Mouse (Mus musculus) heart, postnatal 0 days (tissue): ENCODE measurements at regions not wholly inside any gene's neighbourhood (a gene's known extent, or its start where the extent isn't known, plus 50 kb on each side); places are given as distances from the start of the nearest gene placed in this dataset.

Source experiments
- ATAC-seq: fragments of 200-750 bp; cut with Nextera tagmentation; 2 replicates; pipeline ENCODE4 v1.8.0; 2017; ENCODE audit warnings: low read depth, moderate number of reproducible peaks, moderate library complexity; ENCODE audit not compliant: insufficient read depth
- DNase-seq: peaks from one replicate; pipeline ENCODE4 v3.0.0-alpha.2; 2016; ENCODE audit warnings: low spot score
- H3K27ac ChIP-seq: fragments of 300-500 bp; sonication (generic); 2 replicates; pipeline ENCODE4 v1.5.1; 2014; ENCODE audit warnings: low read depth, mild to moderate bottlenecking
- H3K27me3 ChIP-seq: fragments of 300-500 bp; sonication (generic); 2 replicates; pipeline ENCODE4 v1.6.1; 2014; ENCODE audit warnings: low read length, mixed read lengths; ENCODE audit not compliant: control insufficient read depth, insufficient read depth
- H3K36me3 ChIP-seq: fragments of 300-500 bp; sonication (generic); replicated peaks from 2 replicates; pipeline ENCODE4 v1.6.1; 2014; ENCODE audit warnings: low read length, mixed read lengths; ENCODE audit not compliant: control insufficient read depth, insufficient read depth
- H3K4me1 ChIP-seq: fragments of 300-500 bp; sonication (generic); 2 replicates; pipeline ENCODE4 v1.6.1; 2014; ENCODE audit warnings: antibody characterized with exemption; ENCODE audit not compliant: control insufficient read depth, insufficient read depth
- H3K4me2 ChIP-seq: fragments of 300-500 bp; sonication (generic); 2 replicates; pipeline ENCODE4 v1.6.1; 2014; ENCODE audit warnings: low read depth, mild to moderate bottlenecking, low read length, moderate library complexity
- H3K4me3 ChIP-seq: fragments of 300-500 bp; sonication (generic); 2 replicates; pipeline ENCODE4 v1.5.1; 2014; ENCODE audit warnings: low read depth, low read length
- H3K9ac ChIP-seq: fragments of 300-500 bp; sonication (generic); replicated peaks from 2 replicates; pipeline ENCODE4 v1.6.1; 2014; ENCODE audit warnings: low read depth, low read length, mixed read lengths
- H3K9me3 ChIP-seq: fragments of 300-500 bp; sonication (generic); replicated peaks from 2 replicates; pipeline ENCODE4 v1.6.1; 2016; ENCODE audit warnings: low read length; ENCODE audit not compliant: control insufficient read depth
- CTCF ChIP-seq: IDR thresholded peaks from 2 replicates; pipeline ENCODE4 v1.5.1; 2016; ENCODE audit warnings: antibody characterized with exemption, control low read depth, low read depth
- EP300 ChIP-seq: IDR thresholded peaks from 2 replicates; pipeline ENCODE4 v1.6.1; 2016; ENCODE audit warnings: antibody characterized with exemption, low read depth
- WGBS: fragments of 180-500 bp; shearing (Covaris S2); extraction: QIAGEN DNeasy Blood & Tissue Kit; methylation state at CpG from one replicate; pipeline ENCODE4 v1.1.7; 2014; 5-methylcytosine and 5-hydroxymethylcytosine counted together

- Histone ChIP-seq H3K27me3 (no peaks in the 10 kb centered on the region), H3K36me3 (no peaks in the 10 kb centered on the region), H3K4me1 (no peaks in the 10 kb centered on the region), H3K27ac (no peak overlapping the region), H3K9me3 (no peaks in the 10 kb centered on the region), H3K4me2 (no peak overlapping the region), H3K9ac (no peak overlapping the region), H3K4me3 (no peak overlapping the region)
- ATAC-seq (no peak), DNase-seq (no peak)
- WGBS = 84% methylated on average over 12 of the region's 12 CpGs
- TF ChIP-seq EP300 (no peak), CTCF (no peak)
These were observed 254.7 kb downstream of the Ndfip2 start for GRCm38 (mm10) chr14:105512914-105513677.

GRCm38 (mm10) chr14:105511826-105512225 lies 253.5 kb downstream of the Ndfip2 start:
- H3K4me2 ChIP-seq = no peak overlapping the region
- no peak overlapping the region for H3K9ac ChIP-seq
- H3K27ac ChIP-seq = no peak overlapping the region
- H3K27me3 ChIP-seq = no peaks in the 10 kb centered on the region
- ATAC-seq (no peak), DNase-seq (no peak)
- no peak overlapping the region for H3K4me3 ChIP-seq
- TF ChIP-seq EP300 (no peak), CTCF (no peak)
- no peaks in the 10 kb centered on the region for H3K36me3 ChIP-seq
- no peaks in the 10 kb centered on the region for H3K9me3 ChIP-seq
- WGBS = 75% methylated on average over 4 of the region's 4 CpGs
- H3K4me1 ChIP-seq = no peaks in the 10 kb centered on the region

- Histone ChIP-seq H3K4me3 (no peak overlapping the region), H3K36me3 (no peaks in the 10 kb centered on the region), H3K9me3 (no peaks in the 10 kb centered on the region), H3K27me3 (no peaks in the 10 kb centered on the region), H3K4me1 (no peaks in the 10 kb centered on the region), H3K27ac (no peak overlapping the region), H3K4me2 (no peak overlapping the region), H3K9ac (no peak overlapping the region)
- 74% methylated on average over 3 of the region's 3 CpGs for WGBS
- TF ChIP-seq CTCF = no peak
- ATAC-seq (no peak), DNase-seq (no peak)
These were observed 252.8 kb downstream of the Ndfip2 start for GRCm38 (mm10) chr14:105511135-105511534.

GRCm38 (mm10) chr14:105505261-105505660 lies 246.9 kb downstream of the Ndfip2 start:
- no peak for DNase-seq
- ATAC-seq = no peak
- H3K36me3 ChIP-seq = no peaks in the 10 kb centered on the region
- TF ChIP-seq CTCF (no peak), EP300 (no peak)
- no peak overlapping the region for H3K4me2 ChIP-seq
- no peak overlapping the region for H3K9ac ChIP-seq
- no peak overlapping the region for H3K4me3 ChIP-seq
- H3K9me3 ChIP-seq = no peaks in the 10 kb centered on the region
- WGBS = 81% methylated on average over 4 of the region's 4 CpGs
- H3K4me1 ChIP-seq = 0 out of 2 replicates have a peak, but pooled peaks cover 4% of the 10 kb centered on the region
- H3K27me3 ChIP-seq = no peaks in the 10 kb centered on the region
- H3K27ac ChIP-seq = no peak overlapping the region

- H3K9me3 ChIP-seq = no peaks in the 10 kb centered on the region
- no peak overlapping the region for H3K4me2 ChIP-seq
- H3K9ac ChIP-seq = no peak overlapping the region
- H3K27me3 ChIP-seq = no peaks in the 10 kb centered on the region
- no peak overlapping the region for H3K27ac ChIP-seq
- no peaks in the 10 kb centered on the region for H3K36me3 ChIP-seq
- WGBS = 75% methylated on average over 3 of the region's 3 CpGs
- H3K4me3 ChIP-seq = no peak overlapping the region
- H3K4me1 ChIP-seq = 0 out of 2 replicates have a peak, but pooled peaks cover 7% of the 10 kb centered on the region
- TF ChIP-seq EP300 = no peak
- no peak for TF ChIP-seq CTCF
- no peak for ATAC-seq
- DNase-seq = no peak
These were observed 246.0 kb downstream of the Ndfip2 start for GRCm38 (mm10) chr14:105504376-105504775.

- no peaks in the 10 kb centered on the region for H3K36me3 ChIP-seq
- H3K4me1 ChIP-seq = 0 out of 2 replicates have a peak, but pooled peaks cover 11% of the 10 kb centered on the region
- DNase-seq (no peak), ATAC-seq (no peak)
- H3K27ac ChIP-seq = no peak overlapping the region
- TF ChIP-seq EP300 (no peak), CTCF (no peak)
- no peak overlapping the region for H3K4me3 ChIP-seq
- H3K9me3 ChIP-seq = no peaks in the 10 kb centered on the region
- no peak overlapping the region for H3K9ac ChIP-seq
- no peaks in the 10 kb centered on the region for H3K27me3 ChIP-seq
- 87% methylated on average over 5 of the region's 5 CpGs for WGBS
- H3K4me2 ChIP-seq = no peak overlapping the region
These were observed 245.4 kb downstream of the Ndfip2 start for GRCm38 (mm10) chr14:105503806-105504205.
